Mouse (Mus musculus): ENCODE results near the gene Vmn1r157. TPM values are rescaled to one million over a fixed set of nuclear protein-coding genes. Genes with fewer than 3 reads are reported as not detected.

Gene Vmn1r157
- polyA plus RNA-seq (2012; rRNA removed) = not detected in 2 replicates

DNA sequence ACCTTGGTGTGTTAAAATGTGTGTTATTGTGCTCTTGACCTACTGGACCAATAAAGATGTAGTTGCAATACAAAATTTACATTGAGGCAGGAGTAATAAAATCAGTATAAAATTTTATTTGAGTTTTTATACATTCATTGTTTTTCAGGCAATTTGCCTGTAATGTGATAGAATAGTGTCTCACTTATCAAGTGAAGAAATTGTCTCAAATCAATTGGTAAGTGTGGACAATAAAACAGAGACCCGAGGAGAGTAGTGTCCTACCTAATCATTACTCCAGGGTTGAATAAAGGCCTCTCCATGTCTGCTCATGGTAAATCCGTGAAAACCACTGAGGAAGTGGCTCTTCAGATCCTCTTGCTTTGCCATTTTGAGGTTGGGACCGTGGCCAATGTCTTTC is at the start of gene Vmn1r157:
Gene Vmn1r157 (plus strand): TSS at position 301 of the 400 bp plus-strand sequence.

GRCm38 (mm10) chr7:22719610-22720009 is 41.9 kb upstream of the Vmn1r157 start, which contains the start of gene Gm4567:
Gene Gm4567 (minus strand): TSS chr7:22719710.

DNA sequence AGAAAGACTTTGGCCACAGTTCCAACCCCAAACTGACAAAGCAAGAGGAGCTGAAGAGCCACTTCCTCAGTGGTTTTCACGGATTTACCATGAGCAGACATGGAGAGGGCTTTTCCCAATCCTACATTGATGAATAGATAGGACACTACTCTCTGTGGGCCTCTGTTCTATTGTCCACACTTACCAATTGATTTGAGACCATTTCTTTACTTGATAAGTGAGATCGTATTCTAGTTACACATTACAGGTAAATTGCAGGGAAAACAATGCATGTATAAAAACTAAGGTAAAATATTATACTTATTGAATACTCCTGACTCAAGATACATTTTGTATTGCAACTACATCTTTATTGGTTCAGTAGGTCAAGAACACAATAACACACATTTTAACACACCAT is 29.2 kb downstream of the Vmn1r157 start, which contains the start of gene Vmn1r158:
Gene Vmn1r158 (minus strand): TSS at position 101 of the 400 bp plus-strand sequence.

Other genes with a start within 250 kb of the Vmn1r157 start
- gene Vmn1r152, start 238.7 kb upstream of the Vmn1r157 start, polyA plus RNA-seq (2012; rRNA removed) = not detected in 2 replicates
- gene Gm8677, start 226.8 kb upstream of the Vmn1r157 start, polyA plus RNA-seq (2012; rRNA removed) = not detected in 2 replicates
- not detected in 2 replicates for gene Gm4201, start 196.4 kb upstream of the Vmn1r157 start, polyA plus RNA-seq (2012; rRNA removed)
- not detected in 2 replicates for gene Gm4565, start 173.6 kb upstream of the Vmn1r157 start, polyA plus RNA-seq (2012; rRNA removed)
- not detected in 2 replicates for gene Vmn1r155, start 103.7 kb upstream of the Vmn1r157 start, polyA plus RNA-seq (2012; rRNA removed)
- gene Gm8693, start 69.4 kb upstream of the Vmn1r157 start, polyA plus RNA-seq (2012; rRNA removed) = not detected in 2 replicates
- gene Gm4567, start 42.0 kb upstream of the Vmn1r157 start, polyA plus RNA-seq (2012; rRNA removed) = not detected in 2 replicates
- gene Vmn1r158, start 29.1 kb downstream of the Vmn1r157 start, polyA plus RNA-seq (2012; rRNA removed) = not detected in 2 replicates
- gene Vmn1r159, start 81.9 kb downstream of the Vmn1r157 start, polyA plus RNA-seq (2012; rRNA removed) = not detected in 2 replicates
- gene Vmn1r160, start 109.5 kb downstream of the Vmn1r157 start, polyA plus RNA-seq (2012; rRNA removed) = not detected in 2 replicates
- gene Gm4214, start 223.0 kb downstream of the Vmn1r157 start, polyA plus RNA-seq (2012; rRNA removed) = not detected in 2 replicates